8 mouse cellular contexts compared by ENCODE assay signal in genomic region chr3:37379930-37380881, GRCm38 (mm10). TPM values are rescaled to one million over a fixed set of nuclear protein-coding genes. Genes with fewer than 3 reads are reported as not detected.
A peak's percentile ranks its signal among the peaks of the same experiment; 100 is the strongest.
DNase-seq lines count a peak whose midpoint lies in the region; ATAC-seq and TF ChIP-seq lines count a peak whose summit lies in the region.

No protein-coding gene starts in this region.

- no peaks in the 10 kb centered on the region for H3K9me3 ChIP-seq in embryonic facial prominence, embryonic 14.5 days (ENCODE audit: control insufficient read depth, low read length)
- H3K9me3 ChIP-seq in midbrain, embryonic 10.5 days (replicated peaks), result no peaks in the 10 kb centered on the region

- H3K27me3 ChIP-seq in kidney, adult 2 months (replicated peaks; ENCODE audit: control insufficient read depth, insufficient read depth, low read length), result no peaks in the 10 kb centered on the region
- no peaks in the 10 kb centered on the region for H3K27me3 ChIP-seq in embryonic facial prominence, embryonic 14.5 days (replicated peaks; ENCODE audit: control insufficient read depth, insufficient read depth, low read length)
- no peaks in the 10 kb centered on the region for H3K27me3 ChIP-seq in small intestine, adult 2 months (ENCODE audit: control insufficient read depth, insufficient read depth, low read length)
- H3K27me3 ChIP-seq in thymus, adult 2 months (ENCODE audit: control insufficient read depth, insufficient read depth, low read length), result no peaks in the 10 kb centered on the region
- H3K27me3 ChIP-seq in midbrain, embryonic 10.5 days (ENCODE audit: low read depth, poor library complexity, severe bottlenecking), result no peaks in the 10 kb centered on the region

- H3K9ac ChIP-seq in embryonic facial prominence, embryonic 14.5 days (ENCODE audit: low read depth, low read length), result no peak overlapping the region

- no peak for TF ChIP-seq CTCF in kidney, adult 2 months (conservative IDR thresholded peaks at IDR 0.05; ENCODE audit: insufficient read depth, insufficient read length, low read depth, low read length)
- no peak for TF ChIP-seq CTCF in small intestine, adult 2 months (IDR thresholded peaks at IDR 0.05; ENCODE audit: extremely low read depth, insufficient read length, insufficient replicate concordance, low read depth, low read length)
- no peak for TF ChIP-seq CTCF in thymus, adult 2 months (IDR thresholded peaks at IDR 0.05; ENCODE audit: borderline replicate concordance, control insufficient read depth, extremely low read depth, insufficient read depth, low read length, poor library complexity)

- no peak overlapping the region for H3K4me3 ChIP-seq in kidney, adult 2 months (ENCODE audit: insufficient read depth, low read depth, low read length)
- H3K4me3 ChIP-seq in embryonic facial prominence, embryonic 14.5 days (ENCODE audit: low read depth, low read length), result no peak overlapping the region
- H3K4me3 ChIP-seq in small intestine, adult 2 months (ENCODE audit: low read depth, low read length), result no peak overlapping the region
- no peak overlapping the region for H3K4me3 ChIP-seq in thymus, adult 2 months (ENCODE audit: control insufficient read depth, insufficient read depth, low read length)
- no peak overlapping the region for H3K4me3 ChIP-seq in midbrain, embryonic 10.5 days

- H3K36me3 ChIP-seq in kidney, adult 2 months (ENCODE audit: control insufficient read depth, insufficient read depth, low read length), result no peaks in the 10 kb centered on the region
- H3K36me3 ChIP-seq in embryonic facial prominence, embryonic 14.5 days (ENCODE audit: control insufficient read depth, insufficient read depth, low read length), result no peaks in the 10 kb centered on the region
- H3K36me3 ChIP-seq in small intestine, adult 2 months (ENCODE audit: control insufficient read depth, insufficient read depth, low read length), result no peaks in the 10 kb centered on the region
- no peaks in the 10 kb centered on the region for H3K36me3 ChIP-seq in thymus, adult 2 months (ENCODE audit: control insufficient read depth, insufficient read depth, low read length)
- no peaks in the 10 kb centered on the region for H3K36me3 ChIP-seq in midbrain, embryonic 10.5 days

- ATAC-seq in embryonic facial prominence, embryonic 14.5 days (ENCODE audit: low read depth), result peak; percentile 58; the same call in 1 of the 2 replicates

- no peak for TF ChIP-seq POLR2A in kidney, adult 2 months (IDR thresholded peaks at IDR 0.05; ENCODE audit: low read depth, low read length)
- TF ChIP-seq POLR2A in small intestine, adult 2 months (IDR thresholded peaks at IDR 0.05; ENCODE audit: low read depth, low read length), result no peak
- no peak for TF ChIP-seq POLR2A in thymus, adult 2 months (IDR thresholded peaks at IDR 0.05; ENCODE audit: control insufficient read depth, extremely low read depth, insufficient read depth, low read length, poor library complexity)

- no peak overlapping the region for H3K27ac ChIP-seq in kidney, adult 2 months (ENCODE audit: insufficient read depth, low read depth, low read length)
- peak overlapping the region; percentile 88 for H3K27ac ChIP-seq in embryonic facial prominence, embryonic 14.5 days (replicated peaks; ENCODE audit: low read depth, low read length)
- H3K27ac ChIP-seq in small intestine, adult 2 months (ENCODE audit: insufficient read depth, low read depth, low read length), result peak overlapping the region; percentile 6; the same call in 1 of the 2 replicates
- H3K27ac ChIP-seq in thymus, adult 2 months (ENCODE audit: control insufficient read depth, insufficient read depth, low read length), result no peak overlapping the region
- H3K27ac ChIP-seq in midbrain, embryonic 10.5 days (replicated peaks), result no peak overlapping the region

- H3K4me1 ChIP-seq in kidney, adult 2 months (ENCODE audit: control insufficient read depth, insufficient read depth, low read length), result no peaks in the 10 kb centered on the region
- peaks cover 31% of the 10 kb centered on the region for H3K4me1 ChIP-seq in embryonic facial prominence, embryonic 14.5 days (ENCODE audit: control insufficient read depth, insufficient read depth, low read length)
- no peaks in the 10 kb centered on the region for H3K4me1 ChIP-seq in small intestine, adult 2 months (ENCODE audit: control insufficient read depth, insufficient read depth, insufficient read length, low read length)
- no peaks in the 10 kb centered on the region for H3K4me1 ChIP-seq in thymus, adult 2 months (replicated peaks; ENCODE audit: control insufficient read depth, insufficient read depth, low read length)
- peaks cover 4% of the 10 kb centered on the region; the same call in 1 of the 2 replicates for H3K4me1 ChIP-seq in midbrain, embryonic 10.5 days

- WGBS in kidney, adult 2 months, result 63% methylated on average over 18 of the region's 18 CpGs
- WGBS in embryonic facial prominence, embryonic 14.5 days, result 49% methylated on average over 18 of the region's 18 CpGs
- 61% methylated on average over 18 of the region's 18 CpGs for WGBS in small intestine, adult 2 months
- WGBS in thymus, adult 2 months, result 89% methylated on average over 18 of the region's 18 CpGs
- WGBS in midbrain, embryonic 10.5 days, result 82% methylated on average over 18 of the region's 18 CpGs

- H3K4me2 ChIP-seq in embryonic facial prominence, embryonic 14.5 days (ENCODE audit: low read depth, low read length), result no peak overlapping the region

- DNase-seq in kidney, adult 2 months, result peak; percentile 16
- DNase-seq in kidney, adult 9 months, result no peak
- DNase-seq in adrenal gland, postnatal 10 days, result peak; percentile 72
- DNase-seq in embryonic facial prominence, embryonic 14.5 days (ENCODE audit: low spot score), result peak; percentile 83
- DNase-seq in heart, postnatal 14 days, result peak; percentile 63 to 65
- no peak for DNase-seq in thymus, adult 2 months
- DNase-seq in midbrain, embryonic 10.5 days (ENCODE audit: low spot score), result no peak

- intact Hi-C loops in heart, postnatal 14 days (cut with DNase I), result no loop called here

RNA-seq across cellular contexts. Expression of gene Fgf2, which starts 32.1 kb away (rescaled TPM):
- polyA plus RNA-seq in kidney, adult 2 months (2012; rRNA removed), result 0.78 and 0.79 TPM in 2 replicates
- 1 to 10 TPM; 4.6 to 5.2 TPM for total RNA-seq in adrenal gland, postnatal 10 days (2021)
- polyA plus RNA-seq in embryonic facial prominence, embryonic 14.5 days (2014; fragmentation: Nextera tagmentation; extraction: Ambion mirVana), result 5.5 and 6.0 TPM in 2 replicates
- 1 to 10 TPM; 3.2 to 6.6 TPM for total RNA-seq in heart, postnatal 14 days (2021)
- polyA plus RNA-seq in small intestine, adult 2 months (2012; rRNA removed), result 0.51 and 0.70 TPM in 2 replicates
- 0.45 and 0.66 TPM in 2 replicates for polyA plus RNA-seq in thymus, adult 2 months (2012; rRNA removed)
- 0.35 and 0.57 TPM in 2 replicates for polyA plus RNA-seq in midbrain, embryonic 10.5 days (2016; fragmentation: Nextera tagmentation; extraction: Ambion mirVana)

RNA-seq across cellular contexts. Expression of gene Spata5, which starts 39.5 kb away (rescaled TPM):
- 2.0 and 2.7 TPM in 2 replicates for polyA plus RNA-seq in kidney, adult 2 months (2012; rRNA removed)
- 10 to 100 TPM; 21.5 to 27.7 TPM for total RNA-seq in adrenal gland, postnatal 10 days (2021)
- 29.0 and 32.9 TPM in 2 replicates for polyA plus RNA-seq in embryonic facial prominence, embryonic 14.5 days (2014; fragmentation: Nextera tagmentation; extraction: Ambion mirVana)
- 10 to 100 TPM; 15.6 to 18.3 TPM for total RNA-seq in heart, postnatal 14 days (2021)
- polyA plus RNA-seq in small intestine, adult 2 months (2012; rRNA removed), result 0.25 and 1.0 TPM in 2 replicates
- 2.0 and 3.2 TPM in 2 replicates for polyA plus RNA-seq in thymus, adult 2 months (2012; rRNA removed)
- 40.1 and 48.9 TPM in 2 replicates for polyA plus RNA-seq in midbrain, embryonic 10.5 days (2016; fragmentation: Nextera tagmentation; extraction: Ambion mirVana)

RNA-seq across cellular contexts. Expression of gene Nudt6, which starts 39.8 kb away (rescaled TPM):
- polyA plus RNA-seq in kidney, adult 2 months (2012; rRNA removed), result 26.0 and 32.4 TPM in 2 replicates
- 10 to 100 TPM; 21.7 to 24.9 TPM for total RNA-seq in adrenal gland, postnatal 10 days (2021)
- 4.7 and 6.7 TPM in 2 replicates for polyA plus RNA-seq in embryonic facial prominence, embryonic 14.5 days (2014; fragmentation: Nextera tagmentation; extraction: Ambion mirVana)
- 10 to 100 TPM; 27.2 to 30.8 TPM for total RNA-seq in heart, postnatal 14 days (2021)
- 6.6 and 10.6 TPM in 2 replicates for polyA plus RNA-seq in small intestine, adult 2 months (2012; rRNA removed)
- polyA plus RNA-seq in thymus, adult 2 months (2012; rRNA removed), result 16.8 and 18.7 TPM in 2 replicates
- polyA plus RNA-seq in midbrain, embryonic 10.5 days (2016; fragmentation: Nextera tagmentation; extraction: Ambion mirVana), result 3.8 and 5.0 TPM in 2 replicates

Comparison
In these comparisons a context has a peak if more than half of its experiments do, and no peak if none do; other contexts are left out.
1. DNase-seq: peak in kidney, adult 2 months (single experiment), adrenal gland, postnatal 10 days (single experiment), embryonic facial prominence, embryonic 14.5 days (single experiment) and heart, postnatal 14 days (2 of 2); none in kidney, adult 9 months (single experiment), thymus, adult 2 months (single experiment) and midbrain, embryonic 10.5 days (single experiment).
2. H3K27ac ChIP-seq: peak in embryonic facial prominence, embryonic 14.5 days (single experiment) and small intestine, adult 2 months (single experiment); none in kidney, adult 2 months (single experiment), thymus, adult 2 months (single experiment) and midbrain, embryonic 10.5 days (single experiment).